Mouse (Mus musculus) midbrain, embryonic 15.5 days (tissue): ENCODE measurements around the gene Adamts9. TPM values are rescaled to one million over a fixed set of nuclear protein-coding genes. Genes with fewer than 3 reads are reported as not detected.
A peak's percentile ranks its signal among the peaks of the same experiment; 100 is the strongest.

Experiments
- ATAC-seq: fragments of 200-750 bp; cut with Nextera tagmentation; replicated peaks from 2 replicates; pipeline ENCODE4 v1.8.0; 2017; ENCODE audit warnings: moderate TSS enrichment
- H3K27ac ChIP-seq: fragments of 300-500 bp; sonication (generic); 2 replicates; pipeline ENCODE4 v1.5.1; 2015; ENCODE audit warnings: mild to moderate bottlenecking, inconsistent platforms
- H3K27me3 ChIP-seq: fragments of 300-500 bp; sonication (generic); replicated peaks from 2 replicates; pipeline ENCODE4 v1.6.1; 2015; ENCODE audit warnings: inconsistent platforms
- H3K36me3 ChIP-seq: fragments of 300-500 bp; sonication (generic); replicated peaks from 2 replicates; pipeline ENCODE4 v1.6.1; 2015; ENCODE audit warnings: inconsistent platforms
- H3K4me1 ChIP-seq: fragments of 300-500 bp; sonication (generic); 2 replicates; pipeline ENCODE4 v1.6.1; 2015; ENCODE audit warnings: inconsistent platforms
- H3K4me2 ChIP-seq: fragments of 300-500 bp; sonication (generic); 2 replicates; pipeline ENCODE4 v1.6.1; 2015; ENCODE audit warnings: inconsistent platforms, mild to moderate bottlenecking, moderate library complexity
- H3K4me3 ChIP-seq: fragments of 300-500 bp; sonication (generic); 2 replicates; pipeline ENCODE4 v1.5.1; 2015; ENCODE audit warnings: mild to moderate bottlenecking, inconsistent platforms
- H3K9ac ChIP-seq: fragments of 300-500 bp; sonication (generic); 2 replicates; pipeline ENCODE4 v1.6.1; 2015; ENCODE audit warnings: mild to moderate bottlenecking, inconsistent platforms
- H3K9me3 ChIP-seq: fragments of 300-500 bp; sonication (generic); 2 replicates; pipeline ENCODE4 v1.6.1; 2016; ENCODE audit warnings: inconsistent platforms
- WGBS: fragments of 180-500 bp; shearing (Covaris S2); methylation state at CpG from one replicate; pipeline ENCODE4 v1.1.7; 2015; ENCODE audit warnings: mixed read lengths; 5-methylcytosine and 5-hydroxymethylcytosine counted together
- polyA plus RNA-seq: library from polyadenylated mRNA; unstranded; fragments of >200 nt; fragmentation: Nextera tagmentation; extraction: Ambion mirVana; gene quantifications from 2 replicates; pipeline ENCODE4 v1.2.1, GENCODE M21; 2015

Gene Adamts9
- polyA plus RNA-seq, 1 experiment from 2014 or later: 1.6 TPM

GRCm38 (mm10) chr6:92874854-92875253 lies 68.4 kb downstream of the Adamts9 start:
- no peak overlapping the region for H3K4me3 ChIP-seq
- no peak for ATAC-seq
- no peaks in the 10 kb centered on the region for H3K27me3 ChIP-seq
- no peaks in the 10 kb centered on the region for H3K36me3 ChIP-seq
- H3K9ac ChIP-seq: no peak overlapping the region
- no peaks in the 10 kb centered on the region for H3K9me3 ChIP-seq
- H3K4me1 ChIP-seq: no peaks in the 10 kb centered on the region
- WGBS: 82% methylated on average over 5 of the region's 5 CpGs
- H3K4me2 ChIP-seq: no peak overlapping the region
- H3K27ac ChIP-seq: no peak overlapping the region

DNA sequence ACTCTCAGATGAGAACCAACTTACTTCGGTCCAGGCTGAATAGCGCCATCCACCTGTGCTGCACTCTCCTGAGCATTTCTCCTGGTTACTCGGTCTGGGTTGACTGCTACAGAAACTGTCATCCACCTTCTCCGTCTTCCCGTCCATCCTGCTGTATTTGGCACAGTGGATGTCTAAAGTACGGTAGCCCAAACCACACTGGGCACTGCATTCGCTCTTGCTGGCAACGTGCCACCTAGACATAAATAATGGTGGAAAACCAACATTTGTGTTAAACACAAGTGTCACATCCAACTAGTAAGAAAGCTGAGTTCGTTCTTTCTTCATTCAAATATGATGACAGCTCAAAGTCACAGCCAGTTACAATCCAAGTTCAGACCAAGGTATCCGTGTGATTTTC lies 70.5 kb downstream of the Adamts9 start:
- H3K27ac ChIP-seq: no peak overlapping the region
- H3K4me3 ChIP-seq: no peak overlapping the region
- H3K4me1 ChIP-seq: peaks cover 3% of the 10 kb centered on the region; the same call in 1 of the 2 replicates
- no peak overlapping the region for H3K9ac ChIP-seq
- H3K36me3 ChIP-seq: no peaks in the 10 kb centered on the region
- no peaks in the 10 kb centered on the region for H3K27me3 ChIP-seq
- ATAC-seq: no peak
- no peak overlapping the region for H3K4me2 ChIP-seq
- H3K9me3 ChIP-seq: no peaks in the 10 kb centered on the region
- WGBS: 88% methylated on average over 10 of the region's 10 CpGs

- Histone ChIP-seq H3K36me3 (no peaks in the 10 kb centered on the region), H3K4me2 (no peak overlapping the region), H3K9me3 (no peaks in the 10 kb centered on the region), H3K27me3 (no peaks in the 10 kb centered on the region), H3K27ac (no peak overlapping the region), H3K9ac (no peak overlapping the region), H3K4me3 (no peak overlapping the region), H3K4me1 (peaks cover 3% of the 10 kb centered on the region; the same call in 1 of the 2 replicates)
- ATAC-seq: no peak
- 56% methylated on average over 4 of the region's 4 CpGs for WGBS
Observed at GRCm38 (mm10) chr6:92871813-92872212, 71.5 kb downstream of the Adamts9 start.

- Histone ChIP-seq H3K4me3 (no peak overlapping the region), H3K36me3 (no peaks in the 10 kb centered on the region), H3K27me3 (no peaks in the 10 kb centered on the region), H3K9me3 (no peaks in the 10 kb centered on the region), H3K4me2 (no peak overlapping the region), H3K4me1 (peaks cover 3% of the 10 kb centered on the region; the same call in 1 of the 2 replicates), H3K27ac (no peak overlapping the region), H3K9ac (no peak overlapping the region)
- no peak for ATAC-seq
- 76% methylated on average over 16 of the region's 16 CpGs for WGBS
Observed at GRCm38 (mm10) chr6:92869582-92870219, 73.6 kb downstream of the Adamts9 start.

GRCm38 (mm10) chr6:92869089-92869581 lies 74.2 kb downstream of the Adamts9 start, which contains the start of gene Gm15737:
Gene Gm15737, plus strand, starts transcription at chr6:92869357.
- H3K4me3 ChIP-seq: no peak within 1 kb of the TSS
- H3K9ac ChIP-seq: no peak within 1 kb of the TSS
- no peak within 1 kb of the TSS for H3K27ac ChIP-seq
- H3K36me3 ChIP-seq: no peaks in the 10 kb centered on the region
- H3K4me1 ChIP-seq: peaks cover 3% of the 10 kb centered on the region; the same call in 1 of the 2 replicates
- no peaks in the 10 kb centered on the region for H3K9me3 ChIP-seq
- 69% methylated on average over 4 of the region's 4 CpGs for WGBS
- no peak within 1 kb of the TSS for H3K4me2 ChIP-seq
- no peaks in the 10 kb centered on the region for H3K27me3 ChIP-seq
- ATAC-seq: no peak

GRCm38 (mm10) chr6:92862599-92862998 lies 80.7 kb downstream of the Adamts9 start:
- Histone ChIP-seq H3K36me3 (no peaks in the 10 kb centered on the region), H3K4me1 (no peaks in the 10 kb centered on the region), H3K9me3 (no peaks in the 10 kb centered on the region), H3K4me2 (no peak overlapping the region), H3K27me3 (no peaks in the 10 kb centered on the region), H3K4me3 (no peak overlapping the region), H3K27ac (no peak overlapping the region), H3K9ac (no peak overlapping the region)
- no peak for ATAC-seq
- WGBS: 77% methylated on average over 9 of the region's 9 CpGs

DNA sequence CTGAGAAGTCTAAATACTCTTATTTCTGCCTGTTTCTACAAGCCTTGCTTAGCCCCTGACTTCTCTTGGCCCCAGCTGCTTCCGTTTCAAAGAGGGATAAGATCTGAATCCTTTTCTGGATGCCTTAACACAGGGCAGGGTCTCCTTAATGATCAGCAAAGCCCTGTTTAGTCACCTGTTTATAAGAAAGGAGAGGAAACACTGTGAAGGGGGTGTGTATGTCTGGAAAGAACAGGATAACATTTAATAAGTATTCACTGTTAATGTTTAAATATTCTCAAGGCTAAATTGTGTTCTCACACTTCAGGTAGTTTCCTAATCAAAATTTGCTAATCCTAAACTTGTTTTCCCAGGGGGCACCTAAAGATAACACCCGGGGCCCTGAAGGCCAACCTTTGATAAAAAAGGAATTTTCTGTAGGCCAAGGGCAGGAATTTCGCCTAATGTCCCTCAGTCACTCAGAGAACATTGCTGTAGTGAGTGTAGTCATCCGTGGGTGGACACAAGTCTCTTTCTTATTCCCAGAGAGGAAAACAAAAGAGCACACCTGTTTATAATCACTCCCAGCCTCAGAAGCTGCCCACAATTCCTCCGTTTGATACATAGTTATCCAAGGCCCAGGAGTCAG lies 82.9 kb downstream of the Adamts9 start:
- H3K9ac ChIP-seq: no peak overlapping the region
- no peak overlapping the region for H3K4me3 ChIP-seq
- no peaks in the 10 kb centered on the region for H3K36me3 ChIP-seq
- H3K9me3 ChIP-seq: no peaks in the 10 kb centered on the region
- H3K4me1 ChIP-seq: no peaks in the 10 kb centered on the region
- H3K27me3 ChIP-seq: no peaks in the 10 kb centered on the region
- no peak overlapping the region for H3K4me2 ChIP-seq
- no peak for ATAC-seq
- H3K27ac ChIP-seq: no peak overlapping the region
- WGBS: 78% methylated on average over 5 of the region's 5 CpGs

GRCm38 (mm10) chr6:92858721-92859510 lies 84.4 kb downstream of the Adamts9 start:
- no peak overlapping the region for H3K9ac ChIP-seq
- H3K4me2 ChIP-seq: no peak overlapping the region
- ATAC-seq: no peak
- H3K9me3 ChIP-seq: no peaks in the 10 kb centered on the region
- no peaks in the 10 kb centered on the region for H3K27me3 ChIP-seq
- no peaks in the 10 kb centered on the region for H3K4me1 ChIP-seq
- no peak overlapping the region for H3K27ac ChIP-seq
- H3K4me3 ChIP-seq: no peak overlapping the region
- WGBS: 78% methylated on average over 12 of the region's 12 CpGs
- H3K36me3 ChIP-seq: no peaks in the 10 kb centered on the region

GRCm38 (mm10) chr6:92857761-92858160 lies 85.5 kb downstream of the Adamts9 start:
- no peaks in the 10 kb centered on the region for H3K27me3 ChIP-seq
- H3K4me1 ChIP-seq: no peaks in the 10 kb centered on the region
- no peak overlapping the region for H3K9ac ChIP-seq
- H3K4me2 ChIP-seq: no peak overlapping the region
- H3K4me3 ChIP-seq: no peak overlapping the region
- ATAC-seq: no peak
- H3K9me3 ChIP-seq: no peaks in the 10 kb centered on the region
- H3K36me3 ChIP-seq: no peaks in the 10 kb centered on the region
- WGBS: 92% methylated on average over 13 of the region's 13 CpGs
- no peak overlapping the region for H3K27ac ChIP-seq

DNA sequence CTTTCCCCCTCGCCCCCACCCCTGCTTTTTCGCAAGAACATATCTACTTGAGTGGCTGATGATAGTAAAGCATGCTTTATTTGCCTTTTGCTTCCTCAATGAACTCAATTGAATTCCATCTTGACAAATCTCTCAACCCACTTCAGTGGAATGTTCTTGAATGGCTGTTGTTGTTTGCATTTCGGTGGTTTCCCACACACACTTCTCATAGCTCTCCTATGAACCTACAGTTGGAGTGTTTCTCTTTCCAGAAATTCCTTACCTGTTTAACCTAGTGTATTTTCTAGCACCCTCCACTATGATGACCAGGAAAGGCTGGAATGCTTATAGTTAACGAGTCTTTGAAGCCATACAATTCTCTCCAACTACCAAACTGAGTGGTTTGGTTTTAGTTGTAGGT lies 88.4 kb downstream of the Adamts9 start:
- ATAC-seq: no peak
- H3K9ac ChIP-seq: no peak overlapping the region
- WGBS: 87% methylated on average over 4 of the region's 4 CpGs

DNA sequence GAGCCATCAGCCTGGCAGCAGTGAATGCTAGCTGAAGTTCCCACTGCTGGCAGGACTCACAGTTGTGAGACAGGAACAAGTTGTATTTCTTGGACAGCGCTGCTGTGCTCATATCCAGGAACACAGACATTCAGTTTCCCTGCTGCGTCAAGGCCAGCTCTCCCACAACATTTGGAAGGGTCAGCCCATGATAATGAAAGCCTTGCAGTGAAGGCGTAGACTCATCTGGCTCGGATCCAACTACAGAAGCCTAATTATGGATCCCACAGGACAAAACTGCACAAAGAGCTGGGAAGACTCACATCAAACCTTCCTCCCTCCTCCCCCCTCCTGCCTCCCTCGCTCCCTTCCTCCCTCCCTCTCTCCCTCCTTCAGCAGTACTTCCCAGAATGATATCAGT lies 93.0 kb downstream of the Adamts9 start:
- no peaks in the 10 kb centered on the region for H3K9me3 ChIP-seq
- peaks cover 7% of the 10 kb centered on the region; the same call in 1 of the 2 replicates for H3K4me1 ChIP-seq
- H3K4me3 ChIP-seq: no peak overlapping the region
- ATAC-seq: peak; percentile 75; the same call in 1 of the 2 replicates
- no peak overlapping the region for H3K4me2 ChIP-seq
- 17% methylated on average over 5 of the region's 5 CpGs for WGBS
- no peaks in the 10 kb centered on the region for H3K36me3 ChIP-seq
- no peaks in the 10 kb centered on the region for H3K27me3 ChIP-seq
- H3K9ac ChIP-seq: no peak overlapping the region
- peak overlapping the region; percentile 25; the same call in 1 of the 2 replicates for H3K27ac ChIP-seq

More for the DNA sequence above, 88.4 kb downstream of the Adamts9 start:
- no peaks in the 10 kb centered on the region for H3K9me3 ChIP-seq
- H3K4me1 ChIP-seq: peaks cover 7% of the 10 kb centered on the region; the same call in 1 of the 2 replicates
- H3K4me3 ChIP-seq: no peak overlapping the region
- no peak overlapping the region for H3K4me2 ChIP-seq
- no peaks in the 10 kb centered on the region for H3K27me3 ChIP-seq
- H3K36me3 ChIP-seq: no peaks in the 10 kb centered on the region
- no peak overlapping the region for H3K27ac ChIP-seq

DNA sequence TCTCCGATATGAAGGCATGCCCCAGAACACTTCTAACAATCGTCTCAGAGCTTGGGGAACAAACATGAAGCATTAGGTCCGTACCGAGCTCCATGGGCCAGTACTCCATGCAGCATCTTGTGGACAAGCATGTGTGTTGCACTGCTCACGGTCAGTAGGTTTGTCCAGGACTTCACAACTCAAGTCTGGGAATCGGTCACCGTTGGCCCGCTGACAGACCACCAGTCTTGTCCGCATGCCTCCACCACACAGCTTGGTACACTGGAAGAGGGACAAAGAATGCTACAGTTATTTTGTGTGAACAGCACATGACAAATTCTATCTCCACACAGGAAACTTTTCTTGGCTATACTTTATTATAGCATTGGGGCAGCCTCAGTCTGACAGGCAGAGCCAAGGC lies 94.1 kb downstream of the Adamts9 start:
- H3K4me2 ChIP-seq: no peak overlapping the region
- no peak overlapping the region for H3K27ac ChIP-seq
- H3K4me1 ChIP-seq: peaks cover 7% of the 10 kb centered on the region; the same call in 1 of the 2 replicates
- H3K4me3 ChIP-seq: no peak overlapping the region
- ATAC-seq: no peak
- no peaks in the 10 kb centered on the region for H3K36me3 ChIP-seq
- no peaks in the 10 kb centered on the region for H3K27me3 ChIP-seq
- no peak overlapping the region for H3K9ac ChIP-seq
- H3K9me3 ChIP-seq: no peaks in the 10 kb centered on the region
- 92% methylated on average over 9 of the region's 9 CpGs for WGBS
